Mouse (Mus musculus) stomach, embryonic 14.5 days (tissue): ENCODE results near the gene P4hb. TPM values are rescaled to one million over a fixed set of nuclear protein-coding genes. Genes with fewer than 3 reads are reported as not detected.

Experiments used
- polyA plus RNA-seq: library from polyadenylated mRNA; unstranded; fragments of >200 nt; fragmentation: Nextera tagmentation; extraction: Ambion mirVana; gene quantifications from 2 replicates; pipeline ENCODE4 v1.2.1, GENCODE M21; 2014

Gene P4hb
- polyA plus RNA-seq, 1 experiment from 2014 or later, result 768 TPM

Other genes starting within 250 kb of the P4hb start
- 2,902 and 3,014 TPM in 2 replicates for gene Actg1, start 224.7 kb downstream of the P4hb start, polyA plus RNA-seq
- 0.30 and 0.59 TPM in 2 replicates for gene Fscn2, start 211.7 kb downstream of the P4hb start, polyA plus RNA-seq
- 35.7 and 40.2 TPM in 2 replicates for gene Faap100, start 194.5 kb downstream of the P4hb start, polyA plus RNA-seq
- gene Nploc4, start 135.5 kb downstream of the P4hb start, polyA plus RNA-seq, result 32.9 and 37.0 TPM in 2 replicates
- gene Tspan10, start 130.6 kb downstream of the P4hb start, polyA plus RNA-seq, result not detected in 2 replicates
- 0.21 TPM in 1 of 2 replicates, not detected in the other for gene Pde6g, start 119.8 kb downstream of the P4hb start, polyA plus RNA-seq
- gene Oxld1, start 115.2 kb downstream of the P4hb start, polyA plus RNA-seq, result 15.0 and 15.3 TPM in 2 replicates
- gene Ccdc137, start 115.1 kb downstream of the P4hb start, polyA plus RNA-seq, result 30.9 and 31.1 TPM in 2 replicates
- 43.3 and 49.4 TPM in 2 replicates for gene Arl16, start 105.6 kb downstream of the P4hb start, polyA plus RNA-seq
- 150 and 153 TPM in 2 replicates for gene Mrpl12, start 88.6 kb downstream of the P4hb start, polyA plus RNA-seq
- gene Slc25a10, start 81.4 kb downstream of the P4hb start, polyA plus RNA-seq, result 66.5 and 75.1 TPM in 2 replicates
- 1.2 and 1.9 TPM in 2 replicates for gene Gcgr, start 42.6 kb downstream of the P4hb start, polyA plus RNA-seq
- gene Mcrip1, start 23.5 kb downstream of the P4hb start, polyA plus RNA-seq, result 229 and 239 TPM in 2 replicates
- gene Ppp1r27, start 22.1 kb downstream of the P4hb start, polyA plus RNA-seq, result not detected in 2 replicates
- 575 and 578 TPM in 2 replicates for gene Arhgdia, start 8.4 kb upstream of the P4hb start, polyA plus RNA-seq
- 314 and 411 TPM in 2 replicates for gene Alyref, start 25.1 kb upstream of the P4hb start, polyA plus RNA-seq
- gene Anapc11, start 25.2 kb upstream of the P4hb start, polyA plus RNA-seq, result 234 and 267 TPM in 2 replicates
- gene Npb, start 35.2 kb upstream of the P4hb start, polyA plus RNA-seq, result 13.0 and 13.7 TPM in 2 replicates
- gene Pcyt2, start 44.7 kb upstream of the P4hb start, polyA plus RNA-seq, result 119 and 135 TPM in 2 replicates
- gene Sirt7, start 52.0 kb upstream of the P4hb start, polyA plus RNA-seq, result 31.1 and 36.1 TPM in 2 replicates
- 21.2 and 25.0 TPM in 2 replicates for gene Mafg, start 60.3 kb upstream of the P4hb start, polyA plus RNA-seq
- 28.1 and 28.6 TPM in 2 replicates for gene Pycr1, start 70.5 kb upstream of the P4hb start, polyA plus RNA-seq
- gene Myadml2, start 74.9 kb upstream of the P4hb start, polyA plus RNA-seq, result not detected in 2 replicates
- gene Notum, start 87.9 kb upstream of the P4hb start, polyA plus RNA-seq, result 14.0 and 14.2 TPM in 2 replicates
- 115 and 116 TPM in 2 replicates for gene Aspscr1, start 99.7 kb upstream of the P4hb start, polyA plus RNA-seq
- 152 and 165 TPM in 2 replicates for gene Cenpx, start 140.5 kb upstream of the P4hb start, polyA plus RNA-seq
- 48.6 and 55.2 TPM in 2 replicates for gene Lrrc45, start 140.7 kb upstream of the P4hb start, polyA plus RNA-seq
- gene Rac3, start 148.2 kb upstream of the P4hb start, polyA plus RNA-seq, result 11.1 and 11.7 TPM in 2 replicates
- 33.2 TPM in 2 replicates for gene Dcxr, start 154.0 kb upstream of the P4hb start, polyA plus RNA-seq
- 36.9 and 46.6 TPM in 2 replicates for gene Cbr2, start 158.9 kb upstream of the P4hb start, polyA plus RNA-seq
- 3.6 and 5.4 TPM in 2 replicates for gene Hmga1b, start 189.5 kb upstream of the P4hb start, polyA plus RNA-seq
- gene Rfng, start 211.0 kb upstream of the P4hb start, polyA plus RNA-seq, result 27.8 and 29.5 TPM in 2 replicates
- gene Gps1, start 211.0 kb upstream of the P4hb start, polyA plus RNA-seq, result 218 and 224 TPM in 2 replicates
- gene Dus1l, start 223.2 kb upstream of the P4hb start, polyA plus RNA-seq, result 59.7 and 66.9 TPM in 2 replicates